ENCODE assay signal across 8 mouse cellular contexts in genomic region chr7:17073904-17074615, GRCm38 (mm10). TPM values are rescaled to one million over a fixed set of nuclear protein-coding genes. Genes with fewer than 3 reads are reported as not detected.
DNase-seq lines count a peak whose midpoint lies in the region; ATAC-seq and TF ChIP-seq lines count a peak whose summit lies in the region.

Gene Psg16, plus strand, starts transcription at chr7:17074040.

- peak within 1 kb of the TSS; percentile 42 for H3K4me3 ChIP-seq in cortical plate, adult 2 months (ENCODE audit: insufficient read depth, low read length)
- no peak within 1 kb of the TSS for H3K4me3 ChIP-seq in heart, embryonic 10.5 days
- no peak within 1 kb of the TSS for H3K4me3 ChIP-seq in kidney, postnatal 0 days (replicated peaks; ENCODE audit: low read depth, low read length)
- no peak within 1 kb of the TSS for H3K4me3 ChIP-seq in neural tube, embryonic 14.5 days (ENCODE audit: low read depth, low read length)

- peak; percentile 75 for TF ChIP-seq CTCF in cortical plate, adult 2 months (IDR thresholded peaks at IDR 0.05; ENCODE audit: extremely low read depth, insufficient read depth, low read length)
- TF ChIP-seq CTCF in kidney, postnatal 0 days (IDR thresholded peaks at IDR 0.05; ENCODE audit: low read depth) = peak; percentile 94

- no peak within 1 kb of the TSS for H3K9ac ChIP-seq in kidney, postnatal 0 days (ENCODE audit: low read depth, low read length)
- no peak within 1 kb of the TSS for H3K9ac ChIP-seq in neural tube, embryonic 14.5 days (replicated peaks; ENCODE audit: low read depth, low read length)

- no peaks in the 10 kb centered on the region for H3K27me3 ChIP-seq in heart, embryonic 10.5 days (ENCODE audit: insufficient read depth, poor library complexity, severe bottlenecking)
- H3K27me3 ChIP-seq in kidney, postnatal 0 days (ENCODE audit: insufficient read depth, low read length) = no peaks in the 10 kb centered on the region
- no peaks in the 10 kb centered on the region for H3K27me3 ChIP-seq in neural tube, embryonic 14.5 days (ENCODE audit: control insufficient read depth, insufficient read depth, low read length)

- H3K36me3 ChIP-seq in heart, embryonic 10.5 days = no peaks in the 10 kb centered on the region
- H3K36me3 ChIP-seq in kidney, postnatal 0 days (ENCODE audit: insufficient read depth, low read length) = no peaks in the 10 kb centered on the region
- no peaks in the 10 kb centered on the region for H3K36me3 ChIP-seq in neural tube, embryonic 14.5 days (ENCODE audit: control insufficient read depth, insufficient read depth, low read length)

- H3K9me3 ChIP-seq in heart, embryonic 10.5 days = no peaks in the 10 kb centered on the region
- no peaks in the 10 kb centered on the region for H3K9me3 ChIP-seq in kidney, postnatal 0 days (replicated peaks; ENCODE audit: low read length)
- H3K9me3 ChIP-seq in neural tube, embryonic 14.5 days (ENCODE audit: control insufficient read depth, low read length) = no peaks in the 10 kb centered on the region

- H3K4me1 ChIP-seq in cortical plate, adult 2 months (ENCODE audit: control insufficient read depth, insufficient read depth, low read length) = no peaks in the 10 kb centered on the region
- no peaks in the 10 kb centered on the region for H3K4me1 ChIP-seq in heart, embryonic 10.5 days
- H3K4me1 ChIP-seq in kidney, postnatal 0 days (replicated peaks; ENCODE audit: insufficient read depth, low read length) = no peaks in the 10 kb centered on the region
- no peaks in the 10 kb centered on the region for H3K4me1 ChIP-seq in neural tube, embryonic 14.5 days (ENCODE audit: control insufficient read depth, insufficient read depth, low read length)

- no peak within 1 kb of the TSS for H3K4me2 ChIP-seq in kidney, postnatal 0 days (ENCODE audit: low read length)
- H3K4me2 ChIP-seq in neural tube, embryonic 14.5 days (ENCODE audit: low read depth, low read length) = peak within 1 kb of the TSS; percentile 12; the same call in 1 of the 2 replicates

- no peak for TF ChIP-seq POLR2A in cortical plate, adult 2 months (IDR thresholded peaks at IDR 0.05; ENCODE audit: extremely low read depth, insufficient read depth, low read length)

- H3K27ac ChIP-seq in cortical plate, adult 2 months (ENCODE audit: insufficient read depth, low read length) = no peak within 1 kb of the TSS
- no peak within 1 kb of the TSS for H3K27ac ChIP-seq in heart, embryonic 10.5 days
- no peak within 1 kb of the TSS for H3K27ac ChIP-seq in kidney, postnatal 0 days
- no peak within 1 kb of the TSS for H3K27ac ChIP-seq in neural tube, embryonic 14.5 days (ENCODE audit: low read depth, low read length)

- ATAC-seq in kidney, postnatal 0 days (replicated peaks; ENCODE audit: low FRiP score, low read depth) = peak; percentile 76; the same call in 1 of the 2 replicates
- ATAC-seq in neural tube, embryonic 14.5 days (ENCODE audit: low read depth) = peak; percentile 92

- 68% methylated on average over 23 of the region's 23 CpGs for WGBS in heart, embryonic 10.5 days
- 66% methylated on average over 23 of the region's 23 CpGs for WGBS in kidney, postnatal 0 days
- WGBS in neural tube, embryonic 14.5 days = 65% methylated on average over 23 of the region's 23 CpGs

- DNase-seq in CD4-positive helper T cell, adult 2 months (ENCODE audit: low read depth, low spot score) = peak; percentile 59
- peak; percentile 30 for DNase-seq in T-cell, adult 2 months (ENCODE audit: low spot score)
- DNase-seq in heart, embryonic 10.5 days (ENCODE audit: low spot score) = peak; percentile 88
- peak; percentile 77 for DNase-seq in kidney, postnatal 0 days (ENCODE audit: low spot score)
- peak; percentile 40 to 53 for DNase-seq in lung, adult 18-20 months
- peak; percentile 43 to 48 for DNase-seq in thymus, postnatal 36 days

RNA-seq across cellular contexts. Expression of gene Psg16, which starts in this region (rescaled TPM):
- 2.9 and 3.0 TPM in 2 replicates for polyA plus RNA-seq in cortical plate, adult 2 months (2012; rRNA removed)
- polyA plus RNA-seq in heart, embryonic 10.5 days (2016; fragmentation: Nextera tagmentation; extraction: Ambion mirVana) = 0.03 and 0.04 TPM in 2 replicates
- 0.07 TPM in 1 of 2 replicates, not detected in the other for polyA plus RNA-seq in kidney, postnatal 0 days (2015; fragmentation: Nextera tagmentation; extraction: Ambion mirVana)
- 3.7 and 4.0 TPM in 2 replicates for polyA plus RNA-seq in neural tube, embryonic 14.5 days (2014; fragmentation: Nextera tagmentation; extraction: Ambion mirVana)

Comparison
In these comparisons a context has a peak if more than half of its experiments do, and no peak if none do; other contexts are left out.
1. Peak in DNase-seq in heart, embryonic 10.5 days; RNA of the gene not detected or under 1 TPM.
2. Peak in DNase-seq and ATAC-seq in kidney, postnatal 0 days; RNA of the gene not detected or under 1 TPM.
3. DNase-seq: peak in every context shown above with its lines; median percentile 88 in heart, embryonic 10.5 days; 77 in kidney, postnatal 0 days; 59 in CD4-positive helper T cell, adult 2 months; 46 in lung, adult 18-20 months; 46 in thymus, postnatal 36 days; 30 in T-cell, adult 2 months.